Mouse (Mus musculus): ENCODE data around the gene Dct. TPM values are rescaled to one million over a fixed set of nuclear protein-coding genes. Genes with fewer than 3 reads are reported as not detected.

Gene Dct
- polyA plus RNA-seq, 1 experiment, result 0.13 TPM

- no peaks in the 10 kb centered on the region for H3K36me3 ChIP-seq (ENCODE audit: control insufficient read depth, insufficient read depth, low read length)
- no peak overlapping the region for H3K4me3 ChIP-seq (ENCODE audit: low read depth, low read length)
- no peaks in the 10 kb centered on the region for H3K27me3 ChIP-seq (ENCODE audit: control insufficient read depth, insufficient read depth, low read length)
- TF ChIP-seq CTCF (IDR thresholded peaks at IDR 0.05; ENCODE audit: extremely low read depth, insufficient read length, insufficient replicate concordance, low read depth, low read length) (no peak), POLR2A (IDR thresholded peaks at IDR 0.05; ENCODE audit: low read depth, low read length) (no peak)
- WGBS, result 52% methylated on average over 5 of the region's 5 CpGs
- no peak overlapping the region for H3K27ac ChIP-seq (ENCODE audit: insufficient read depth, low read depth, low read length)
- no peaks in the 10 kb centered on the region for H3K4me1 ChIP-seq (ENCODE audit: control insufficient read depth, insufficient read depth, insufficient read length, low read length)
Measured at GRCm38 (mm10) chr14:118086271-118087035, 34.4 kb upstream of the Dct start.

GRCm38 (mm10) chr14:118083851-118084250, 31.8 kb upstream of the Dct start:
- no peaks in the 10 kb centered on the region for H3K27me3 ChIP-seq (ENCODE audit: control insufficient read depth, insufficient read depth, low read length)
- H3K36me3 ChIP-seq (ENCODE audit: control insufficient read depth, insufficient read depth, low read length), result no peaks in the 10 kb centered on the region
- TF ChIP-seq CTCF (IDR thresholded peaks at IDR 0.05; ENCODE audit: extremely low read depth, insufficient read length, insufficient replicate concordance, low read depth, low read length) (no peak), POLR2A (IDR thresholded peaks at IDR 0.05; ENCODE audit: low read depth, low read length) (no peak)
- H3K4me1 ChIP-seq (ENCODE audit: control insufficient read depth, insufficient read depth, insufficient read length, low read length), result no peaks in the 10 kb centered on the region
- H3K4me3 ChIP-seq (ENCODE audit: low read depth, low read length), result no peak overlapping the region
- H3K27ac ChIP-seq (ENCODE audit: insufficient read depth, low read depth, low read length), result no peak overlapping the region
- 91% methylated on average over 6 of the region's 6 CpGs for WGBS

- Histone ChIP-seq H3K4me3 (ENCODE audit: low read depth, low read length) (no peak overlapping the region), H3K4me1 (ENCODE audit: control insufficient read depth, insufficient read depth, insufficient read length, low read length) (no peaks in the 10 kb centered on the region), H3K27me3 (ENCODE audit: control insufficient read depth, insufficient read depth, low read length) (no peaks in the 10 kb centered on the region; the same call in 1 of the 2 replicates), H3K27ac (ENCODE audit: insufficient read depth, low read depth, low read length) (no peak overlapping the region), H3K36me3 (ENCODE audit: control insufficient read depth, insufficient read depth, low read length) (no peaks in the 10 kb centered on the region)
- TF ChIP-seq CTCF (IDR thresholded peaks at IDR 0.05; ENCODE audit: extremely low read depth, insufficient read length, insufficient replicate concordance, low read depth, low read length), result no peak
- no peak for TF ChIP-seq POLR2A (IDR thresholded peaks at IDR 0.05; ENCODE audit: low read depth, low read length)
- WGBS, result 69% methylated on average over 11 of the region's 11 CpGs
Measured at GRCm38 (mm10) chr14:118080606-118081005, 28.6 kb upstream of the Dct start.

- no peaks in the 10 kb centered on the region for H3K27me3 ChIP-seq (ENCODE audit: control insufficient read depth, insufficient read depth, low read length)
- 62% methylated on average over 12 of the region's 12 CpGs for WGBS
- H3K4me1 ChIP-seq (ENCODE audit: control insufficient read depth, insufficient read depth, insufficient read length, low read length), result no peaks in the 10 kb centered on the region
- H3K27ac ChIP-seq (ENCODE audit: insufficient read depth, low read depth, low read length), result no peak overlapping the region
- no peak overlapping the region for H3K4me3 ChIP-seq (ENCODE audit: low read depth, low read length)
- no peaks in the 10 kb centered on the region for H3K36me3 ChIP-seq (ENCODE audit: control insufficient read depth, insufficient read depth, low read length)
- TF ChIP-seq POLR2A (IDR thresholded peaks at IDR 0.05; ENCODE audit: low read depth, low read length) (no peak), CTCF (IDR thresholded peaks at IDR 0.05; ENCODE audit: extremely low read depth, insufficient read length, insufficient replicate concordance, low read depth, low read length) (no peak)
Measured at GRCm38 (mm10) chr14:118070100-118070499, 18.1 kb upstream of the Dct start.

GRCm38 (mm10) chr14:118069439-118070079, 17.5 kb upstream of the Dct start:
- no peaks in the 10 kb centered on the region for H3K27me3 ChIP-seq (ENCODE audit: control insufficient read depth, insufficient read depth, low read length)
- H3K4me3 ChIP-seq (ENCODE audit: low read depth, low read length), result no peak overlapping the region
- H3K27ac ChIP-seq (ENCODE audit: insufficient read depth, low read depth, low read length), result no peak overlapping the region
- no peaks in the 10 kb centered on the region for H3K36me3 ChIP-seq (ENCODE audit: control insufficient read depth, insufficient read depth, low read length)
- WGBS, result 72% methylated on average over 12 of the region's 12 CpGs
- no peaks in the 10 kb centered on the region for H3K4me1 ChIP-seq (ENCODE audit: control insufficient read depth, insufficient read depth, insufficient read length, low read length)
- TF ChIP-seq CTCF (IDR thresholded peaks at IDR 0.05; ENCODE audit: extremely low read depth, insufficient read length, insufficient replicate concordance, low read depth, low read length) (no peak), POLR2A (IDR thresholded peaks at IDR 0.05; ENCODE audit: low read depth, low read length) (no peak)

GRCm38 (mm10) chr14:118061766-118062432, 9.9 kb upstream of the Dct start:
- no peaks in the 10 kb centered on the region for H3K36me3 ChIP-seq (ENCODE audit: control insufficient read depth, insufficient read depth, low read length)
- WGBS, result 87% methylated on average over 7 of the region's 7 CpGs
- no peak overlapping the region for H3K4me3 ChIP-seq (ENCODE audit: low read depth, low read length)
- no peak overlapping the region for H3K27ac ChIP-seq (ENCODE audit: insufficient read depth, low read depth, low read length)
- H3K4me1 ChIP-seq (ENCODE audit: control insufficient read depth, insufficient read depth, insufficient read length, low read length), result no peaks in the 10 kb centered on the region; the same call in 1 of the 2 replicates
- no peaks in the 10 kb centered on the region for H3K27me3 ChIP-seq (ENCODE audit: control insufficient read depth, insufficient read depth, low read length)
- no peak for TF ChIP-seq CTCF (IDR thresholded peaks at IDR 0.05; ENCODE audit: extremely low read depth, insufficient read length, insufficient replicate concordance, low read depth, low read length)
- TF ChIP-seq POLR2A (IDR thresholded peaks at IDR 0.05; ENCODE audit: low read depth, low read length), result no peak

GRCm38 (mm10) chr14:118058581-118058886, 6.5 kb upstream of the Dct start:
- TF ChIP-seq CTCF (IDR thresholded peaks at IDR 0.05; ENCODE audit: extremely low read depth, insufficient read length, insufficient replicate concordance, low read depth, low read length), result no peak
- no peak for TF ChIP-seq POLR2A (IDR thresholded peaks at IDR 0.05; ENCODE audit: low read depth, low read length)
- H3K27me3 ChIP-seq (ENCODE audit: control insufficient read depth, insufficient read depth, low read length), result no peaks in the 10 kb centered on the region
- no peak overlapping the region for H3K27ac ChIP-seq (ENCODE audit: insufficient read depth, low read depth, low read length)
- no peak overlapping the region for H3K4me3 ChIP-seq (ENCODE audit: low read depth, low read length)
- H3K36me3 ChIP-seq (ENCODE audit: control insufficient read depth, insufficient read depth, low read length), result no peaks in the 10 kb centered on the region
- WGBS, result 34% methylated on average over 4 of the region's 4 CpGs
- H3K4me1 ChIP-seq (ENCODE audit: control insufficient read depth, insufficient read depth, insufficient read length, low read length), result no peaks in the 10 kb centered on the region; the same call in 1 of the 2 replicates

Measured in small intestine, adult 2 months (tissue).